Mouse (Mus musculus) MEL (cell line): ENCODE measurements at regions not wholly inside any gene's neighbourhood (a gene's known extent, or its start where the extent isn't known, plus 50 kb on each side); places are given as distances from the start of the nearest gene placed in this dataset.

Experiments used
- BHLHE40 ChIP-seq: IDR thresholded peaks from 2 replicates; pipeline ENCODE4 v1.6.1; 2012; ENCODE audit warnings: low read depth, mild to moderate bottlenecking, inconsistent platforms, low read length, improper control_type of control experiment, borderline replicate concordance
- CHD2 ChIP-seq: IDR thresholded peaks from 2 replicates; pipeline ENCODE4 v1.6.1; 2011; ENCODE audit warnings: low read length, improper control_type of control experiment
- EP300 ChIP-seq, 2 experiments: IDR thresholded peaks; 2 replicates each; pipeline ENCODE4 v1.6.1; 2011; ENCODE audit warnings: improper control_type of control experiment in 2 of 2, low read length in 2 of 2, low read depth in 1 of 2, mild to moderate bottlenecking in 1 of 2
- GATA1 ChIP-seq: IDR thresholded peaks from 2 replicates; pipeline ENCODE4 v1.6.1; 2011; ENCODE audit warnings: low read depth, low read length, improper control_type of control experiment
- MAFK ChIP-seq: IDR thresholded peaks from 2 replicates; pipeline ENCODE4 v1.6.1; 2011; ENCODE audit warnings: low read depth, mild to moderate bottlenecking, low read length, improper control_type of control experiment, borderline replicate concordance
- ZC3H11A ChIP-seq: IDR thresholded peaks from 2 replicates; pipeline ENCODE4 v1.6.1; 2012; ENCODE audit warnings: low read depth, mild to moderate bottlenecking, inconsistent platforms, low read length, improper control_type of control experiment
- ZMIZ1 ChIP-seq: IDR thresholded peaks from 2 replicates; pipeline ENCODE4 v1.6.1; 2012; ENCODE audit warnings: low read depth, mild to moderate bottlenecking, inconsistent platforms, low read length, improper control_type of control experiment, moderate library complexity

GRCm38 (mm10) chr7:116820613-116821012 is 316.4 kb downstream of the Nucb2 start:
- TF ChIP-seq EP300 (IDR thresholded peaks at IDR 0.05; ENCODE audit: low read depth in 1 of 2, low read length in 2 of 2) = no peak
- no peak for TF ChIP-seq BHLHE40
- no peak for TF ChIP-seq GATA1
- no peak for TF ChIP-seq ZMIZ1
- TF ChIP-seq ZC3H11A = no peak
- TF ChIP-seq CHD2 = no peak
- no peak for TF ChIP-seq MAFK
